8 mouse cellular contexts compared by ENCODE assay signal in genomic region chr7:139949893-139950282, GRCm38 (mm10). TPM values are rescaled to one million over a fixed set of nuclear protein-coding genes. Genes with fewer than 3 reads are reported as not detected.
DNase-seq lines count a peak whose midpoint lies in the region; ATAC-seq lines count a peak whose summit lies in the region.

No protein-coding gene starts in this region.

- WGBS in heart, embryonic 13.5 days, result under 1% methylated on average over 15 of the region's 15 CpGs
- under 1% methylated on average over 15 of the region's 15 CpGs for WGBS in stomach, embryonic 14.5 days

- no peaks in the 10 kb centered on the region for H3K36me3 ChIP-seq in heart, embryonic 13.5 days
- H3K36me3 ChIP-seq in stomach, embryonic 14.5 days (ENCODE audit: control insufficient read depth, insufficient read depth, low read length), result no peaks in the 10 kb centered on the region

- no peaks in the 10 kb centered on the region for H3K9me3 ChIP-seq in heart, embryonic 13.5 days
- no peaks in the 10 kb centered on the region for H3K9me3 ChIP-seq in stomach, embryonic 14.5 days (ENCODE audit: control insufficient read depth, low read depth, low read length)

- H3K4me1 ChIP-seq in heart, embryonic 13.5 days, result peaks cover 13% of the 10 kb centered on the region
- 0 out of 2 replicates have a peak, but pooled peaks cover 3% of the 10 kb centered on the region for H3K4me1 ChIP-seq in stomach, embryonic 14.5 days (ENCODE audit: control insufficient read depth, insufficient read depth, low read length)

- intact Hi-C loops in left cerebral cortex, postnatal 10 days (cut with DNase I), result no loop called here

- peak; percentile 9 to 56 for DNase-seq in left cerebral cortex, postnatal 10 days (ENCODE audit: extremely low spot score in 1 of 2, low spot score in 2 of 2)
- DNase-seq in left cerebral cortex, adult 11 months (ENCODE audit: low spot score), result no peak
- peak; percentile 88 for DNase-seq in embryo, embryonic 11 days
- DNase-seq in kidney, postnatal 14 days, result peak; percentile 61
- DNase-seq in frontal cortex, postnatal 10 days (ENCODE audit: low spot score in 2 of 2), result no peak

- peak overlapping the region; percentile 59 for H3K4me3 ChIP-seq in heart, embryonic 13.5 days
- peak overlapping the region; percentile 52 for H3K4me3 ChIP-seq in stomach, embryonic 14.5 days (ENCODE audit: low read depth, low read length)

- H3K4me2 ChIP-seq in heart, embryonic 13.5 days, result peak overlapping the region; percentile 87
- peak overlapping the region; percentile 92 for H3K4me2 ChIP-seq in stomach, embryonic 14.5 days (replicated peaks; ENCODE audit: low read depth, low read length)

- H3K27me3 ChIP-seq in heart, embryonic 13.5 days (replicated peaks), result peaks cover 58% of the 10 kb centered on the region
- H3K27me3 ChIP-seq in stomach, embryonic 14.5 days (ENCODE audit: control insufficient read depth, insufficient read depth, low read length), result peaks cover 16% of the 10 kb centered on the region

- H3K27ac ChIP-seq in heart, embryonic 13.5 days (replicated peaks), result peak overlapping the region; percentile 38; the same call in 1 of the 2 replicates
- no peak overlapping the region for H3K27ac ChIP-seq in stomach, embryonic 14.5 days (ENCODE audit: low read length)

- peak; percentile 16; the same call in 1 of the 2 replicates for ATAC-seq in heart, embryonic 13.5 days (ENCODE audit: extremely low read depth, insufficient number of reproducible peaks, low FRiP score, low TSS enrichment)
- peak; percentile 81 for ATAC-seq in megakaryocyte, adult 5-6 weeks (ENCODE audit: poor library complexity, severe bottlenecking)
- ATAC-seq in stomach, embryonic 14.5 days (ENCODE audit: insufficient number of reproducible peaks, insufficient read depth, low FRiP score, low read depth), result peak; percentile 67; the same call in 1 of the 2 replicates

- H3K9ac ChIP-seq in heart, embryonic 13.5 days, result peak overlapping the region; percentile 80
- peak overlapping the region; percentile 38 for H3K9ac ChIP-seq in stomach, embryonic 14.5 days (replicated peaks; ENCODE audit: low read depth, low read length)

RNA-seq across cellular contexts. Expression of gene Utf1, which starts 6.3 kb away (rescaled TPM):
- not detected for total RNA-seq in left cerebral cortex, postnatal 10 days (2021)
- polyA plus RNA-seq in heart, embryonic 13.5 days (2015; fragmentation: Nextera tagmentation; extraction: Ambion mirVana), result not detected in 2 replicates
- total RNA-seq in megakaryocyte, adult 5-6 weeks (2015), result not detected in 2 replicates
- not detected in 2 replicates for total RNA-seq in megakaryocyte, adult 5-6 weeks (2017)
- not detected in 2 replicates for polyA plus RNA-seq in stomach, embryonic 14.5 days (2014; fragmentation: Nextera tagmentation; extraction: Ambion mirVana)

RNA-seq across cellular contexts. Expression of gene 6430531B16Rik, which starts 28.7 kb away (rescaled TPM):
- under 1 TPM; 0.39 to 0.55 TPM for total RNA-seq in left cerebral cortex, postnatal 10 days (2021)
- 0.28 TPM in 1 of 2 replicates, not detected in the other for polyA plus RNA-seq in heart, embryonic 13.5 days (2015; fragmentation: Nextera tagmentation; extraction: Ambion mirVana)
- total RNA-seq in megakaryocyte, adult 5-6 weeks (2015), result 1.1 and 1.2 TPM in 2 replicates
- 0.89 and 2.3 TPM in 2 replicates for total RNA-seq in megakaryocyte, adult 5-6 weeks (2017)
- 0.28 and 0.49 TPM in 2 replicates for polyA plus RNA-seq in stomach, embryonic 14.5 days (2014; fragmentation: Nextera tagmentation; extraction: Ambion mirVana)

RNA-seq across cellular contexts. Expression of gene Adam8, which starts 42.5 kb away (rescaled TPM):
- total RNA-seq in left cerebral cortex, postnatal 10 days (2021), result under 1 TPM; 0.81 to 0.89 TPM
- polyA plus RNA-seq in heart, embryonic 13.5 days (2015; fragmentation: Nextera tagmentation; extraction: Ambion mirVana), result 0.83 and 1.0 TPM in 2 replicates
- 35.0 and 43.7 TPM in 2 replicates for total RNA-seq in megakaryocyte, adult 5-6 weeks (2015)
- 39.3 and 51.1 TPM in 2 replicates for total RNA-seq in megakaryocyte, adult 5-6 weeks (2017)
- 2.4 and 2.8 TPM in 2 replicates for polyA plus RNA-seq in stomach, embryonic 14.5 days (2014; fragmentation: Nextera tagmentation; extraction: Ambion mirVana)

RNA-seq across cellular contexts. Expression of gene Kndc1, which starts 55.4 kb away (rescaled TPM):
- 10 to 100 TPM; 37.6 to 42.2 TPM for total RNA-seq in left cerebral cortex, postnatal 10 days (2021)
- polyA plus RNA-seq in heart, embryonic 13.5 days (2015; fragmentation: Nextera tagmentation; extraction: Ambion mirVana), result 0.04 and 0.11 TPM in 2 replicates
- not detected in 2 replicates for total RNA-seq in megakaryocyte, adult 5-6 weeks (2015)
- total RNA-seq in megakaryocyte, adult 5-6 weeks (2017), result 0.04 TPM in 1 of 2 replicates, not detected in the other
- polyA plus RNA-seq in stomach, embryonic 14.5 days (2014; fragmentation: Nextera tagmentation; extraction: Ambion mirVana), result 0.27 and 0.46 TPM in 2 replicates

Comparison
In these comparisons a context has a peak if more than half of its experiments do, and no peak if none do; other contexts are left out.
1. DNase-seq: peak in left cerebral cortex, postnatal 10 days (2 of 2), embryo, embryonic 11 days (single experiment) and kidney, postnatal 14 days (single experiment); none in left cerebral cortex, adult 11 months (single experiment) and frontal cortex, postnatal 10 days (0 of 2).
2. ATAC-seq: peak in every context shown above with its lines; median percentile 81 in megakaryocyte, adult 5-6 weeks; 67 in stomach, embryonic 14.5 days; 16 in heart, embryonic 13.5 days.
3. RNA of gene Adam8, which starts 42.5 kb away (total RNA-seq): 35.0 to 51.1 TPM in megakaryocyte, adult 5-6 weeks; 0.81 to 0.89 TPM in left cerebral cortex, postnatal 10 days; every median in the first group is over 10 times any median in the second.